Mouse (Mus musculus): ENCODE measurements around the gene Rab30.

GRCm38 (mm10) chr7:92834391-92834790 is 93.0 kb downstream of the Rab30 start:
- TF ChIP-seq POLR2A (IDR thresholded peaks at IDR 0.05; ENCODE audit: borderline replicate concordance, extremely low read depth, insufficient read depth, insufficient read length, poor library complexity, severe bottlenecking), result no peak
- TF ChIP-seq CTCF (IDR thresholded peaks at IDR 0.05; ENCODE audit: borderline replicate concordance, extremely low read depth, insufficient read depth, insufficient read length), result no peak
